Comparison of ENCODE assay signal across 11 mouse cellular contexts in the genomic region with DNA sequence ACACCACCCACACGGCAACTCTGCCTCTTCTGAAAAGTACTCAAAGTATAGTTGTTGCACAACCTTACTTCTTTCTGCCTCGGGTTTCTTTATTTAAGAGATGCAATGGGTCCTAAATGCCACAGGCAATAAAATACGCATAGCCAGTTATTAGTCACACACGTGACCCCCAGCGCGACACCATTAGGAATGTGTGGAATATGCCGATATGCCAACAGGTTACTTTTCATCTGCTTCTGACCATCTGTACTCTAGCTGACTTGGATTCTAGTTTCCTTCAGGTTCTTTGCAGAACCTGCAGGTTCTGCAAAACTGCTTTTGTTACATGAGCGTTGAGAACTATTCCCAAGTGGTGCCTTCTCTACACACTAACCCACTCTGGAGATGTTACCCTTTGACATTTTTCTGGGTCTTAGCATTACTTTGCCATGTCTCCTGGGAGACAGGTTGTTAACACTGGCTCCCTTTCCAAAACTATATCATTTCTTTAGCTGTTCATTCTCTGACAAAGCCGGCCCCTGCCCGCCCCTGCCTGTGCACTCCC.
DNase-seq lines count a peak whose midpoint lies in the region; ATAC-seq and TF ChIP-seq lines count a peak whose summit lies in the region.
"Had no signal": no experiment of that assay in that cellular context is flagged by ENCODE, and none has a peak within 500 bp of the region (broad histone marks: within the 10 kb centered on the region; RNA-seq: fewer than 3 reads in every experiment).

No protein-coding gene starts in this region.

- H3K4me2 ChIP-seq in kidney, embryonic 14.5 days (replicated peaks; ENCODE audit: low read depth, low read length) = no peak overlapping the region
- 0 out of 2 replicates have a peak overlapping the region, but pooled peaks have one; percentile 11 for H3K4me2 ChIP-seq in embryonic facial prominence, embryonic 13.5 days
- no peak overlapping the region for H3K4me2 ChIP-seq in hindbrain, postnatal 0 days (ENCODE audit: low read depth, low read length)
- no peak overlapping the region for H3K4me2 ChIP-seq in midbrain, postnatal 0 days (ENCODE audit: low read depth, low read length, poor library complexity, severe bottlenecking)
- H3K4me2 ChIP-seq: hindbrain, embryonic 15.5 days had no signal

- H3K27me3 ChIP-seq in kidney, embryonic 14.5 days (ENCODE audit: control insufficient read depth, insufficient read depth, low read length) = no peaks in the 10 kb centered on the region
- H3K27me3 ChIP-seq in embryonic facial prominence, embryonic 13.5 days = no peaks in the 10 kb centered on the region
- no peaks in the 10 kb centered on the region for H3K27me3 ChIP-seq in hindbrain, postnatal 0 days (ENCODE audit: insufficient read depth, low read length)
- H3K27me3 ChIP-seq in midbrain, postnatal 0 days (ENCODE audit: insufficient read depth, low read length) = no peaks in the 10 kb centered on the region
- H3K27me3 ChIP-seq: hindbrain, embryonic 15.5 days had no signal

- no peak for TF ChIP-seq CTCF in hindbrain, postnatal 0 days (IDR thresholded peaks at IDR 0.05; ENCODE audit: low read depth)
- TF ChIP-seq CTCF in midbrain, postnatal 0 days (IDR thresholded peaks at IDR 0.05) = no peak

- no peak overlapping the region for H3K27ac ChIP-seq in kidney, embryonic 14.5 days (ENCODE audit: low read depth, low read length)
- H3K27ac ChIP-seq in embryonic facial prominence, embryonic 13.5 days = peak overlapping the region; percentile 64
- peak overlapping the region; percentile 73 for H3K27ac ChIP-seq in hindbrain, postnatal 0 days
- H3K27ac ChIP-seq in midbrain, postnatal 0 days (ENCODE audit: low read depth, low read length) = no peak overlapping the region
- H3K27ac ChIP-seq: kidney, postnatal 0 days had no signal

- no peaks in the 10 kb centered on the region for H3K9me3 ChIP-seq in kidney, embryonic 14.5 days (ENCODE audit: control insufficient read depth, low read length)
- H3K9me3 ChIP-seq in embryonic facial prominence, embryonic 13.5 days = no peaks in the 10 kb centered on the region
- H3K9me3 ChIP-seq in hindbrain, postnatal 0 days (ENCODE audit: low read length) = no peaks in the 10 kb centered on the region
- H3K9me3 ChIP-seq in midbrain, postnatal 0 days (ENCODE audit: low read length) = no peaks in the 10 kb centered on the region
- H3K9me3 ChIP-seq: hindbrain, embryonic 15.5 days had no signal

- no peaks in the 10 kb centered on the region for H3K4me1 ChIP-seq in kidney, embryonic 14.5 days (ENCODE audit: control insufficient read depth, insufficient read depth, low read length)
- H3K4me1 ChIP-seq in embryonic facial prominence, embryonic 13.5 days = peaks cover 12% of the 10 kb centered on the region
- H3K4me1 ChIP-seq in hindbrain, postnatal 0 days (ENCODE audit: insufficient read depth, low read length) = no peaks in the 10 kb centered on the region
- H3K4me1 ChIP-seq in midbrain, postnatal 0 days (ENCODE audit: insufficient read depth, low read length) = no peaks in the 10 kb centered on the region; the same call in 1 of the 2 replicates

- H3K36me3 ChIP-seq in kidney, embryonic 14.5 days (ENCODE audit: control insufficient read depth, insufficient read depth, low read length) = no peaks in the 10 kb centered on the region
- H3K36me3 ChIP-seq in embryonic facial prominence, embryonic 13.5 days = no peaks in the 10 kb centered on the region
- H3K36me3 ChIP-seq in hindbrain, postnatal 0 days (ENCODE audit: insufficient read depth, low read length) = no peaks in the 10 kb centered on the region
- no peaks in the 10 kb centered on the region for H3K36me3 ChIP-seq in midbrain, postnatal 0 days (ENCODE audit: insufficient read depth, low read length)
- H3K36me3 ChIP-seq: hindbrain, embryonic 15.5 days had no signal

- no peak overlapping the region for H3K4me3 ChIP-seq in kidney, embryonic 14.5 days (ENCODE audit: low read length)
- no peak overlapping the region for H3K4me3 ChIP-seq in embryonic facial prominence, embryonic 13.5 days
- H3K4me3 ChIP-seq in hindbrain, postnatal 0 days (ENCODE audit: low read length) = no peak overlapping the region
- H3K4me3 ChIP-seq in midbrain, postnatal 0 days (ENCODE audit: low read depth, low read length) = no peak overlapping the region
- H3K4me3 ChIP-seq: hindbrain, embryonic 15.5 days had no signal

- ATAC-seq in kidney, embryonic 14.5 days (ENCODE audit: low FRiP score, low TSS enrichment) = peak; percentile 16; the same call in 1 of the 2 replicates
- ATAC-seq in embryonic facial prominence, embryonic 13.5 days (ENCODE audit: insufficient number of reproducible peaks, insufficient read depth, low FRiP score, low TSS enrichment, low read depth) = no peak
- ATAC-seq in hindbrain, postnatal 0 days = peak; percentile 2; the same call in 1 of the 2 replicates
- no peak; the same call in 1 of the 2 replicates for ATAC-seq in midbrain, postnatal 0 days (ENCODE audit: low FRiP score)
- no peak for ATAC-seq in activated CD4-positive, CD25-positive, alpha-beta regulatory T cell, adult 4 months
- ATAC-seq: liver, postnatal 0 days had no signal

- H3K9ac ChIP-seq in kidney, embryonic 14.5 days (ENCODE audit: low read depth, low read length) = no peak overlapping the region
- no peak overlapping the region for H3K9ac ChIP-seq in embryonic facial prominence, embryonic 13.5 days
- H3K9ac ChIP-seq in hindbrain, postnatal 0 days (replicated peaks; ENCODE audit: low read length) = no peak overlapping the region
- no peak overlapping the region for H3K9ac ChIP-seq in midbrain, postnatal 0 days (replicated peaks; ENCODE audit: low read length, poor library complexity, severe bottlenecking)
- H3K9ac ChIP-seq: hindbrain, embryonic 15.5 days; liver, postnatal 0 days had no signal

- WGBS in kidney, embryonic 14.5 days = 67% methylated on average over 10 of the region's 10 CpGs
- WGBS in embryonic facial prominence, embryonic 13.5 days = 50% methylated on average over 10 of the region's 10 CpGs
- WGBS in hindbrain, postnatal 0 days = 49% methylated on average over 10 of the region's 10 CpGs
- 47% methylated on average over 10 of the region's 10 CpGs for WGBS in midbrain, postnatal 0 days

- no peak for DNase-seq in kidney, postnatal 10 days
- DNase-seq in hindbrain, postnatal 0 days (ENCODE audit: low spot score) = no peak
- DNase-seq in midbrain, postnatal 0 days (ENCODE audit: low spot score) = peak; percentile 24
- no peak for DNase-seq in right cerebral cortex, adult 2 months (ENCODE audit: low spot score in 2 of 2)
- DNase-seq: cerebellum, postnatal 36 days; liver, postnatal 0 days had no signal

Comparison
In these comparisons a context has a peak if more than half of its experiments do, and no peak if none do; other contexts are left out.
1. ATAC-seq: peak in kidney, embryonic 14.5 days (single experiment) and hindbrain, postnatal 0 days (single experiment); none in embryonic facial prominence, embryonic 13.5 days (single experiment), midbrain, postnatal 0 days (single experiment) and activated CD4-positive, CD25-positive, alpha-beta regulatory T cell, adult 4 months (single experiment).
2. H3K27ac ChIP-seq: peak in embryonic facial prominence, embryonic 13.5 days (single experiment) and hindbrain, postnatal 0 days (single experiment); none in kidney, embryonic 14.5 days (single experiment) and midbrain, postnatal 0 days (single experiment).